Comparison of ENCODE assay signal across 17 mouse cellular contexts in genomic region chr11:58029869-58030268, GRCm38 (mm10).
"Had no signal": no experiment of that assay in that cellular context is flagged by ENCODE, and none has a peak within 500 bp of the region (broad histone marks: within the 10 kb centered on the region; RNA-seq: fewer than 3 reads in every experiment).

No protein-coding gene starts in this region.

- H3K27me3 ChIP-seq: limb, embryonic 13.5 days; lung, embryonic 15.5 days; neural tube, embryonic 15.5 days had no signal

- H3K9me3 ChIP-seq: limb, embryonic 13.5 days; lung, embryonic 15.5 days; midbrain, embryonic 10.5 days; neural tube, embryonic 15.5 days had no signal

- H3K4me3 ChIP-seq: layer of hippocampus, adult 2 months; limb, embryonic 13.5 days; lung, embryonic 15.5 days; midbrain, embryonic 10.5 days; myocyte; neural tube, embryonic 15.5 days had no signal

- H3K9ac ChIP-seq: limb, embryonic 13.5 days; lung, embryonic 15.5 days; neural tube, embryonic 15.5 days had no signal

- H3K27ac ChIP-seq: kidney, postnatal 0 days; layer of hippocampus, adult 2 months; limb, embryonic 13.5 days; lung, embryonic 15.5 days; macrophage; midbrain, embryonic 10.5 days; neural tube, embryonic 15.5 days had no signal

- H3K36me3 ChIP-seq: lung, embryonic 15.5 days; neural tube, embryonic 15.5 days had no signal

- H3K4me2 ChIP-seq: limb, embryonic 13.5 days; lung, embryonic 15.5 days; neural tube, embryonic 15.5 days had no signal

- DNase-seq: kidney, adult 11 months; kidney, adult 9 months; kidney, postnatal 36 days; left cerebral cortex, postnatal 4 days; lung, postnatal 14 days; midbrain, embryonic 14.5 days; right cerebral cortex, adult 18-20 months; thymus, adult 18-20 months; thymus, postnatal 25 days had no signal
